Mouse (Mus musculus) forebrain, embryonic 12.5 days (tissue): ENCODE measurements around the gene Pigp. TPM values are rescaled to one million over a fixed set of nuclear protein-coding genes. Genes with fewer than 3 reads are reported as not detected.
"Not testable (repeated sequence)": the region's sequence is repeated elsewhere in the genome, so short reads cannot be mapped to it uniquely, and the experiment has no call there.

ENCODE experiments used
- ATAC-seq: fragments of 200-750 bp; cut with Nextera tagmentation; 2 replicates; pipeline ENCODE4 v1.8.0; 2017; ENCODE audit warnings: moderate TSS enrichment; ENCODE audit not compliant: low FRiP score
- H3K27ac ChIP-seq: fragments of 300-500 bp; sonication (generic); 2 replicates; pipeline ENCODE4 v1.5.1; 2016; ENCODE audit warnings: mild to moderate bottlenecking
- H3K27me3 ChIP-seq: fragments of 300-500 bp; sonication (generic); 2 replicates; pipeline ENCODE4 v1.6.1; 2016; ENCODE audit warnings: mild to moderate bottlenecking
- H3K36me3 ChIP-seq: fragments of 300-500 bp; sonication (generic); replicated peaks from 2 replicates; pipeline ENCODE4 v1.6.1; 2016; ENCODE audit warnings: mild to moderate bottlenecking
- H3K4me1 ChIP-seq: fragments of 300-500 bp; sonication (generic); 2 replicates; pipeline ENCODE4 v1.6.1; 2016
- H3K4me2 ChIP-seq: fragments of 300-500 bp; sonication (generic); 2 replicates; pipeline ENCODE4 v1.6.1; 2016; ENCODE audit warnings: mild to moderate bottlenecking, moderate library complexity
- H3K4me3 ChIP-seq: fragments of 300-500 bp; sonication (generic); replicated peaks from 2 replicates; pipeline ENCODE4 v1.5.1; 2016; ENCODE audit warnings: mild to moderate bottlenecking
- H3K9ac ChIP-seq: fragments of 300-500 bp; sonication (generic); 2 replicates; pipeline ENCODE4 v1.6.1; 2016; ENCODE audit warnings: mild to moderate bottlenecking
- H3K9me3 ChIP-seq: fragments of 300-500 bp; sonication (generic); 2 replicates; pipeline ENCODE4 v1.6.1; 2016
- WGBS: fragments of 180-500 bp; shearing (Covaris S2); methylation state at CpG from one replicate; pipeline ENCODE4 v1.1.7; 2016; 5-methylcytosine and 5-hydroxymethylcytosine counted together
- polyA plus RNA-seq: library from polyadenylated mRNA; unstranded; fragments of >200 nt; fragmentation: Nextera tagmentation; extraction: Ambion mirVana; gene quantifications from 2 replicates; pipeline ENCODE4 v1.2.1, GENCODE M21; 2016

Gene Pigp
- polyA plus RNA-seq, 1 experiment from 2014 or later: 110 TPM

DNA sequence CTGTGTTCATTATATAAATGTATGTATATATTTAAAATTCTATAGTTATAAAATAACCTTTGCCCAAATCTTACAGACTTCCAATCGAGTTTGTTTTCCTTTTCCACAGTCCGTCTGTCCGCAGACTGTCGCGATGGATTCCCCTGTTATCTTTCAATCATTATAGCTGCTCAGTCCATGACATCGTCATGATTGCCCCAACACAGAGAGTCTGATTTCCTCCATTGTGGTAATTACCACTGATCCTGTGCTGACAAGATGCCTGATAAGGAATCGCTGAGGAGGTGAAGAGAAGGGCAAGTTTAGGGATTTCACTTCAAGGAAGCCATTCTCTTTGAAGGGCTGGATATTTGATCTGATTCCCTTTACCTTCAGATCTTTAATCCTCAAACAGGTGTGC lies 15.6 kb downstream of the Pigp start:
- Histone ChIP-seq H3K9ac (no peak overlapping the region), H3K4me1 (peaks cover 5% of the 10 kb centered on the region; the same call in 1 of the 2 replicates), H3K36me3 (no peaks in the 10 kb centered on the region), H3K27ac (no peak overlapping the region), H3K9me3 (no peaks in the 10 kb centered on the region), H3K27me3 (no peaks in the 10 kb centered on the region), H3K4me2 (no peak overlapping the region), H3K4me3 (no peak overlapping the region)
- no peak for ATAC-seq
- 75% methylated on average over 7 of the region's 7 CpGs for WGBS

DNA sequence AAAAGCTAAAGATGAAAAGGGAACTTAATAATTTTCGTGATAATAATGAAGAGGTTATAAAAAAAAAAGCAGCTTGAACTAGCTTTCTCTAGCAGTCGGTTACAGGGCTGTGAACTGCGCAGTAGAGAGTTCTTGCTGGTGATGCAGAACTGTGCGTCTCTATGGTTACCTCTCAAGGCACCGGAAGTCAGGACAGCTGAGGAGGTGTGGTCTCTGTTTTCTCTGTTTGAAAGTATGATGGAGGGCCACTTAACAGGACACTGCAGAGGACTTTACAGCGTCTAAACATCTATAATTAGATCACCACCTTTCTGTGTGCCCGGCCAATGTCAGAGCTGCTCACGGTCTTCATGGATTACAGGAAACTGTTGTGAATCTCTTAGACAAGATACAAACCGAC lies 17.2 kb downstream of the Pigp start:
- Histone ChIP-seq H3K9ac (no peak overlapping the region), H3K4me2 (no peak overlapping the region), H3K36me3 (no peaks in the 10 kb centered on the region), H3K27me3 (no peaks in the 10 kb centered on the region), H3K27ac (no peak overlapping the region), H3K9me3 (no peaks in the 10 kb centered on the region), H3K4me3 (no peak overlapping the region), H3K4me1 (peaks cover 10% of the 10 kb centered on the region; the same call in 1 of the 2 replicates)
- 50% methylated on average over 9 of the region's 9 CpGs for WGBS
- ATAC-seq: no peak

DNA sequence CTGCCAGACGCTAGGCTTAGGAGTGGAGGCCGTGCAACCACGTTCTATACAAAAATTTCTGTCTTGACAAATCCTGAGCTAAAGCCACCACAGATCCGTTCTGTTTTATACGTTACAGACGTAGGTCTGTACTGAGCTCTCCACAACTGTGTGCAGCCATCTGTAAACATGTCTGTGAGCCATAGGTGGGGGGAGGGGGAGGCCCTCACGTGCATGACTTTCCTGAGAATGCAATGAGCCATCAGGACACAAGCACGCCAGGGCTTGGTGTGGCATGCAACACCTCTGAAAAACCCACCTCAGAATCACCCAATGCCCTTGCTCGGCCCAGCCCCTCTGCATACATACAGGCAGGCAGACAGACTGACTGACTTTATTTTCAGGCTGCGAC lies 21.4 kb downstream of the Pigp start:
- Histone ChIP-seq H3K27ac (no peak overlapping the region), H3K36me3 (no peaks in the 10 kb centered on the region), H3K4me1 (peaks cover 10% of the 10 kb centered on the region; the same call in 1 of the 2 replicates), H3K9me3 (no peaks in the 10 kb centered on the region), H3K4me3 (no peak overlapping the region), H3K27me3 (no peaks in the 10 kb centered on the region), H3K4me2 (no peak overlapping the region), H3K9ac (no peak overlapping the region)
- 75% methylated on average over 10 of the region's 10 CpGs for WGBS
- no peak for ATAC-seq

DNA sequence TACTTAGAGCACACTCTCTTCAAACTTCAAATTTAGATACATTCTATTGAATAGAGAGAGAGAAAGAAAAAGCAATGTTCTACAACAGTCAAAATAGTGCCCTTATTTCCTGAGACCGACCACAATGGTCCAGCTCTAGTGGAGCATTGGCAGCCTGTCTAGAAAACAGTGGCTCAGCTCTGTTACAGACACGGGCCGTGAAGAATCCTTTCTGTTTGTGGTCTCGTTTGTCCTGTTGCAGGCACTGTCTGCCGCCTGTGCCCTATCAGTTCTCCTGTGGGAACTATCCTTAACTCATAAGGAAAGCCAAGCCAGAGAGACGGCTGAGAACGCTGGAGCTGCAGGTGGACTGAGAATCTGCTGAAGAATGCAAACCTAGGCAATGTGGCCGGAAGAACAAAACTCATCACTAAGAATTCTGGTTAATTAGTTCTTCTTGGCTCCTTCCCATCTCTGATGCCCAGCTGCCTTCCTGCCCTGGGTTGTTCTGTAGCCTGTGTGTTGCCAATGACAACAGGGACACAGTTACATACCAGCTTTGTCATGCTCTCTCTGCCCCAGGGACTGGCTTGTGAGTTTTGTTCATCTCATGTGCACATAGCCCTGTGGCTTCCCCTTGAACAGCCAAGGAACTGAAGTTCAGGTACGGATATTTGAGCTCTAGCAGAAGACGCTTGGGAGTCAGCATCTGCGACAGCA lies 21.9 kb downstream of the Pigp start:
- Histone ChIP-seq H3K4me2 (no peak overlapping the region), H3K4me1 (peaks cover 10% of the 10 kb centered on the region; the same call in 1 of the 2 replicates), H3K4me3 (no peak overlapping the region), H3K36me3 (no peaks in the 10 kb centered on the region), H3K27ac (0 out of 2 replicates have a peak overlapping the region, but pooled peaks have one; percentile 19), H3K9me3 (no peaks in the 10 kb centered on the region), H3K9ac (no peak overlapping the region), H3K27me3 (no peaks in the 10 kb centered on the region)
- 76% methylated on average over 11 of the region's 11 CpGs for WGBS
- ATAC-seq: no peak

DNA sequence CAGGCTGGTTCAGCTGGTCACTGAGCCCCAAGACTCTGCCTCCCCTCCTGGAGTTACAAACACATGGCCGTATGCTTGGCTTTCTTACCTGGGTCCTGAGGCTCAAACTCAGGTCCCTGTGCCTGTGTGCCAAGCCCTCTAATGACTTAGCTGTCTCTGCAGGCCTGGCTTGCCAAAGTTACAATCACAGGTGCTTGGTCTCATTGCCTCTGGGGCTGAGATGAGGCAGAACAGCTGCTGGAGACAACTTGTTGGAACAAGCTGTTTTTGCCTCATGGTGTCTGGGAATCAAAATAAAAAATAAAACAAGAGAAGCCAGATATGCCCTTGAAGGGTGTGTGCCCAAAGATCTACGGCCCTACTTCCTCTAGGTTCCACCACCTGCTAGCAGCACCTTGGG lies 22.9 kb downstream of the Pigp start:
- H3K9ac ChIP-seq: no peak overlapping the region
- H3K27me3 ChIP-seq: no peaks in the 10 kb centered on the region
- H3K9me3 ChIP-seq: no peaks in the 10 kb centered on the region
- ATAC-seq: no peak
- no peak overlapping the region for H3K4me3 ChIP-seq
- no peak overlapping the region for H3K4me2 ChIP-seq
- no peak overlapping the region for H3K27ac ChIP-seq
- H3K4me1 ChIP-seq: peaks cover 10% of the 10 kb centered on the region; the same call in 1 of the 2 replicates
- WGBS: 88% methylated on average over 2 of the region's 2 CpGs
- no peaks in the 10 kb centered on the region for H3K36me3 ChIP-seq

DNA sequence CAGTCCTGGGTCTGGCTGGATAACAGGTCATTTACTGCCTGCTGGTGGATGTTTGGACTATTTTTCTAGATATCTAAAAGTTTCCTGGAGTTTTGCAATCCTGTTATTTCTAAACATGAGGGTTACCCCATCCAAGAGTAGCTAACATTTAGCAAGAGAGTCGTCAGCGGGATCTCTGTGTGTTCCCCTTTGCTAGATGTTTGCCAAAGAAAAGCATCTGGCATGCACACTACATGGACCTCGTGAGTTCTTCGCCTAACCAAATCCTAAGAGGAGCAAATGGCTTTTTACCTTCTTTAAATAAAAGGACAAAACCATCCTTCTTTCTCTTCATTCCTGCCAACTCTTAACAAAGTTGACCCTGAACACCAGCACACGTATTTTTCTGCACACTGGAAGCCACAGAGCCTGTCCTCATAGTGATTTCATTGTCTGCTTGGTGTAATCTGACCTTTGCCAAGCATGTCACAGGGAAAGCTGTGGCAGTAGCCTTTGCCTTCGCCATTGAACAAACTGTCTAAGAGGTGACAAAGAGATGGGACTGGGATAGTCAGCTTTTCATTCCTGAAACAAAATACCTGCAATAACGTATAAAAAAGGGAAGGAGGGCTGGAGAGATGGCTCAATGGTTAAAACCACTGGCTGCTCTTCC lies 24.4 kb downstream of the Pigp start:
- Histone ChIP-seq H3K9me3 (no peaks in the 10 kb centered on the region), H3K9ac (no peak overlapping the region), H3K27me3 (no peaks in the 10 kb centered on the region), H3K27ac (no peak overlapping the region), H3K4me1 (peaks cover 5% of the 10 kb centered on the region; the same call in 1 of the 2 replicates), H3K36me3 (no peaks in the 10 kb centered on the region), H3K4me3 (no peak overlapping the region), H3K4me2 (no peak overlapping the region)
- 81% methylated on average over 7 of the region's 7 CpGs for WGBS
- ATAC-seq: no peak

DNA sequence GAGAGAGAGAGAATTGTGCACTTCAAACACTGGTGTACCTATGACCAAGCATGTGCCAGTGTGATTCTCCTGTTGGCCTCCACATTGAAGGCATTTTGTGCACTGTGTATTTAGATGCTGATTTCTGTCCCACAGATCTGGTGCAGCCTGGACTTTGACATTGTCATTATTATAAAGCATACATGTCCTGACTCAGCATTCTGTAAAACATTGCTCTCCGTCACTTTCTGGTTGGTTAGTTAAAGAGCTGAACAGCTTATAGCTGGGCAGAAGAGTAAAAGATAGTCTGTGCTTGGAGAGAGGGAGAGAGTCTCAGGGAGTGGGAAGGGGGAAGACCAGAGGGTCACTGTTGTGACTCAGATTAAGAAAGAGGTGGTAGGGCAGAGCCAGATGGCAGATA lies 25.9 kb downstream of the Pigp start:
- no peak overlapping the region for H3K4me2 ChIP-seq
- H3K4me3 ChIP-seq: no peak overlapping the region
- ATAC-seq: no peak
- whole genome bisulfite sequencing: 94% methylated on average over 1 of the region's 1 CpGs
- H3K36me3 ChIP-seq: no peaks in the 10 kb centered on the region
- no peaks in the 10 kb centered on the region for H3K9me3 ChIP-seq
- no peak overlapping the region for H3K27ac ChIP-seq
- H3K9ac ChIP-seq: no peak overlapping the region
- H3K27me3 ChIP-seq: no peaks in the 10 kb centered on the region
- peaks cover 5% of the 10 kb centered on the region; the same call in 1 of the 2 replicates for H3K4me1 ChIP-seq

DNA sequence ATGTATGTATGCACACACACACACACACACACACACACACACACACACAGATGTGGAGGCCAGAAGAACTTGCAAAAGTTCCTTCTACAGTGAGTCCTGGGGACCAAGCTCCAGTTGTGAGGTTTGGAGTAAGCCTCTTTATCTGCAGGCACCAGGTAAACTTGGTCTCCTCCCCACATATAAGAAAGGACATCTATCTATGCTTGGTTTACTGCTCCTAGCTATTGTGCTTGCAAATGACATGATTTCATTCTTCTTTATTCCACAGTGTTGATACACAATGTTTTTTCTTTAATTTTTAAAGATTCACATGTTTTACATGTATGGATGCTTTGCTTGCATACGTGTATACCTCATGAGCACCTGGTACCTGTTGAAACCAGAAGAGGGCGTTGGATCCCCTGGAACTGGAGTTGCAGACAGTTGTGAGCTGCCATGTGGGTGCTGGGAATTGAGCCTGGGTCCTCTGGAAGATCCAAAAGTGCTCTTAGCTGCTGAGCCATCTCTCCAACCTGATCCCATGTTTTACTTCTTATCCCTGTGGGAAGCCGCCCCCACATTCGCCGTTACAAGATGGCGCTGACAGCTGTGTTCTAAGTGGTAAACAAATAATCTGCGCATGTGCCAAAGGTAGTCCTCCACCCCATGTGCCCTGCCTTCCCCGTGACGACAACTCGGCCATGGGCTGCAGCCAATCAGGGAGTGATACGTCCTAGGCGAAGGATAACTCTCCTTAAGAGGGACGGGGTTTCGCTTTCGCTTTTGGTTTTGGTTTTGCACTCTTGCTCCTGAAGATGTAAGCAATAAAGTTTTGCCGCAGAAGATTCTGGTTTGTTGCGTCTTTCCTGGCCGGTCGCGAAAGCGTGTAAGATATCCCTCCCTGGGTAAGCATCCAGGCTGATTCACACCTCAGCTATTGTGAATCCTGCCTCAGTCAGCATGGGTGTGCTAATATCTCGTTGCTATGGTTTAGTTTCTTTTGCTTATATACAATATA lies 32.2 kb downstream of the Pigp start:
- not testable (repeated sequence) for H3K4me2 ChIP-seq, ATAC-seq, H3K9me3 ChIP-seq, H3K27ac ChIP-seq, H3K4me3 ChIP-seq, H3K36me3 ChIP-seq, H3K9ac ChIP-seq, H3K27me3 ChIP-seq, H3K4me1 ChIP-seq
- 93% methylated on average over 21 of the region's 22 CpGs for WGBS

DNA sequence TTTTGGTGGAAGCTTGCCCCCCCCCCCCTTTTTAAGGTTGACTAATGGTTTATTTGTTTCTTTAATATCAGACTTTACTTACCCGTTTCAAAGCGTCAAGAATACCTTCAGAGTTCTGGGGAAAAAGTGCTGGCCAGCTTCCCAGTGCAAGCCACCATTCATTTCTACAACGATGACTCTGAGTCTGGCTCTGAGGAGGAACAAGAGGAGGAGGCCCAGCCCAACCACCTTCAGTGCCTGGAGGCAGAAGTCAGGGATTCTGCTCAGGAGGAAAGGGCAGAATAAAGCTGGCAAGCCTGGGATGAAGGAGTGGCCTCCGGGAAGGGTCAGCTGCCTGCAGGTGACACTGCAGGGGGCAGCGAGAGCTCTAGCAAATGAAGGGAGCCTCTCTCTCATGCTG lies 36.0 kb downstream of the Pigp start:
- H3K4me1 ChIP-seq: peaks cover under 1% of the 10 kb centered on the region; the same call in 1 of the 2 replicates
- no peak for ATAC-seq
- no peaks in the 10 kb centered on the region for H3K9me3 ChIP-seq
- no peak overlapping the region for H3K27ac ChIP-seq
- H3K36me3 ChIP-seq: no peaks in the 10 kb centered on the region
- H3K4me3 ChIP-seq: no peak overlapping the region
- H3K27me3 ChIP-seq: peaks cover 4% of the 10 kb centered on the region; the same call in 1 of the 2 replicates
- H3K4me2 ChIP-seq: no peak overlapping the region
- 44% methylated on average over 5 of the region's 5 CpGs for WGBS
- no peak overlapping the region for H3K9ac ChIP-seq

DNA sequence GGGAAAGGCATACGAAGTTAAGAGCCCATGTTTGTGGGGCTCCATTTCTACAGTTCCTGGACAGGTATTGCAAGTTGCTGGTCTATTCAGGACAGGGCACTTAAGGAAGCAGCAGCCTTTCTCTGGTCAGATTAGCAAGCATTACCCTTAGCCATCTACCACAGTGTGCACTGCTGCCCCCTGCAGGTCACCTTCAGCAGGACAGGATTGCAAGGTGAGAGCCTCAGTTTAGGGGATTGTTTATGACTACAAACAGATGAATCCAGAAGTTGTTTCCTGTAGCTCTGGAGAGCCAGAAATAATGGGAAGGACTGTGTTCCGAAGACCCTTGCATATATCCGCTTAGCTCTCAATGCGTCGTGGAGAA lies 39.8 kb downstream of the Pigp start:
- no peak; the same call in 1 of the 2 replicates for ATAC-seq
- Histone ChIP-seq H3K4me3 (no peak overlapping the region), H3K4me2 (no peak overlapping the region), H3K9ac (no peak overlapping the region), H3K27me3 (peaks cover 37% of the 10 kb centered on the region), H3K9me3 (no peaks in the 10 kb centered on the region), H3K27ac (no peak overlapping the region), H3K4me1 (peaks cover 31% of the 10 kb centered on the region), H3K36me3 (no peaks in the 10 kb centered on the region)
- WGBS: 61% methylated on average over 5 of the region's 5 CpGs

DNA sequence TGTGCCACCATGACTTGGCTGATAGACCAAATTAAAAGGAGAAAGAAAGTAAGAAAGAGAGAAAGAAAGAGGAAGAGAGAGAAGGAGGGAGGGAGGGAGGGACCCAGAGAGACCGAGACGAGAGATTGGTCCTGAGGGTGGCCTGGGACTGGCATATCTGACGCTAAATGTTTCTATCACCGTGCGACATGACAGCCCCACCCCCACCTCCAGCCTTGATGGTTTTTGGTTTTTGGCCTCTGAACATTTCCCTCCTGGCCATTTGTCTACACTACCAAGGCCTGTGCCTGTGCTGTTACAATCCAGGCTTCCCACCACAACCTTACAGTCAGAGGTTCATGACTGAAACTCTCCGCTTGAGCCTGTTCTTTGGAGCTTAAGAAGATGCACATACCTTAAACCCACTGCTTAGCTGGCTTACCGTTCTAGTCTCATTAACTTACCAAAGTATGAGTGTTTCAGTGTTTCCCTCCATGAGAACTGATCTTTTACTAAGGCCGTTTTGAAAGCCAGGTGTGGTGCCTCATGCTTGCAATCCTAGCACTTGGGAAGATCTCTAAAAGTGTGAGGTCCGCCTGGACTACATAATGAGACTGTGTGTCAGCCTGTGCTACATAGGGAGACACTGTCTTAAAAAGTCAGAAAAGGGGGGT lies 40.3 kb downstream of the Pigp start:
- WGBS: 81% methylated on average over 9 of the region's 9 CpGs
- Histone ChIP-seq H3K4me1 (peaks cover 31% of the 10 kb centered on the region), H3K4me3 (no peak overlapping the region), H3K9ac (no peak overlapping the region), H3K4me2 (no peak overlapping the region), H3K9me3 (no peaks in the 10 kb centered on the region), H3K27ac (no peak overlapping the region), H3K36me3 (no peaks in the 10 kb centered on the region), H3K27me3 (peaks cover 41% of the 10 kb centered on the region)
- no peak for ATAC-seq

DNA sequence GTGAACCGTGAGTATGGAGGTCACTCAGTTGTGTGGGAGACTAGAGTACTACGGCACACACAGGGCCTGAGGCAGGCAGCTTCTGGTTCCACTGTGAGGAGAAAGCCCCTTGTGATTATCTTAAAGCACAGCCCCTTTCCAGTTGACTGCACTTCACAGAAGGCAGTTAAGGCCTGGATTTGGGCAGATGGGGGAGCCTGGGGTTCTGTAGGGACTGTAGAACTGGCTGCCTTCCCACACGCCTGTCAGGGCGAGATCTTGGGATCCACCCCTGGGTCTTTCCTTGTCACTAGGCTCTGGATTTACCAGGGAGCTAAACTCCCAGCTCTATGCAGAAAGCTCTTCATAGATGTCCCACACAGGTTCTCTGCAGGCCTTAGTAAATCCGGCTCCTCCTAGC lies 41.2 kb downstream of the Pigp start:
- Histone ChIP-seq H3K9me3 (no peaks in the 10 kb centered on the region), H3K36me3 (no peaks in the 10 kb centered on the region), H3K4me3 (no peak overlapping the region), H3K27ac (peak overlapping the region; percentile 38; the same call in 1 of the 2 replicates), H3K4me2 (no peak overlapping the region), H3K4me1 (peaks cover 31% of the 10 kb centered on the region), H3K27me3 (peaks cover 47% of the 10 kb centered on the region), H3K9ac (no peak overlapping the region)
- WGBS: 40% methylated on average over 5 of the region's 5 CpGs
- peak; percentile 66; the same call in 1 of the 2 replicates for ATAC-seq
